Mouse (Mus musculus): ENCODE measurements around the gene Gm4846.

GRCm38 (mm10) chr1:166516556-166516955 lies 19.2 kb upstream of the Gm4846 start:
- TF ChIP-seq CTCF (IDR thresholded peaks at IDR 0.05; ENCODE audit: low read depth, low read length), result no peak
- TF ChIP-seq POLR2A (IDR thresholded peaks at IDR 0.05; ENCODE audit: insufficient read depth, low read length), result no peak
- no peak for TF ChIP-seq EP300 (IDR thresholded peaks at IDR 0.05; ENCODE audit: insufficient read depth, low read depth, low read length)
